Mouse (Mus musculus): Measurements from ENCODE around the gene Sord.

GRCm38 (mm10) chr2:122210534-122211228 lies 23.9 kb upstream of the Sord start:
- TF ChIP-seq POLR2A (IDR thresholded peaks at IDR 0.05; ENCODE audit: extremely low read depth, insufficient read depth, low read length) (no peak), CTCF (IDR thresholded peaks at IDR 0.05; ENCODE audit: low read depth, low read length) (no peak)

Measured in liver, adult 2 months (tissue).